Mouse (Mus musculus) kidney, adult 18-20 months (tissue): ENCODE data around the gene Mcoln3.

ENCODE experiments used
- DNase-seq: peaks from one replicate; pipeline ENCODE4 v3.0.0; 2021

Mcoln3 gene

GRCm38 (mm10) chr3:146177748-146178582 lies 60.7 kb downstream of the Mcoln3 start:
- DNase-seq = peak; percentile 81

- no peak for DNase-seq
Measured at GRCm38 (mm10) chr3:146180341-146180740, 63.1 kb downstream of the Mcoln3 start.

GRCm38 (mm10) chr3:146180986-146181385 lies 63.7 kb downstream of the Mcoln3 start:
- DNase-seq = peak; percentile 65

- DNase-seq = peak; percentile 68
Measured at GRCm38 (mm10) chr3:146184992-146185657, 67.9 kb downstream of the Mcoln3 start.

- no peak for DNase-seq
Measured at GRCm38 (mm10) chr3:146186033-146186432, 68.8 kb downstream of the Mcoln3 start.

GRCm38 (mm10) chr3:146189933-146190332 lies 72.7 kb downstream of the Mcoln3 start:
- no peak for DNase-seq
